Mouse (Mus musculus) liver, embryonic 11.5 days (tissue): ENCODE results near the gene Por. TPM values are rescaled to one million over a fixed set of nuclear protein-coding genes. Genes with fewer than 3 reads are reported as not detected.

Experiments used
- ATAC-seq: fragments of 200-750 bp; cut with Nextera tagmentation; replicated peaks from 2 replicates; pipeline ENCODE4 v1.8.0; 2017; ENCODE audit warnings: moderate number of reproducible peaks, mild to moderate bottlenecking, moderate TSS enrichment, moderate library complexity; ENCODE audit not compliant: low FRiP score
- DNase-seq: peaks from one replicate; pipeline ENCODE4 v3.0.0-alpha.2; 2017; ENCODE audit warnings: low spot score
- H3K27ac ChIP-seq: fragments of 300-500 bp; sonication (generic); 2 replicates; pipeline ENCODE4 v1.5.1; 2014; ENCODE audit warnings: mild to moderate bottlenecking, low read depth, low read length, control low read depth
- H3K27me3 ChIP-seq: fragments of 300-500 bp; sonication (generic); replicated peaks from 2 replicates; pipeline ENCODE4 v1.6.1; 2014; ENCODE audit warnings: low read length, mixed read lengths; ENCODE audit not compliant: control insufficient read depth, insufficient read depth
- H3K36me3 ChIP-seq: fragments of 300-500 bp; sonication (generic); 2 replicates; pipeline ENCODE4 v1.6.1; 2014; ENCODE audit warnings: mild to moderate bottlenecking, low read length, moderate library complexity, mixed read lengths; ENCODE audit not compliant: control insufficient read depth, insufficient read depth
- H3K4me1 ChIP-seq: fragments of 300-500 bp; sonication (generic); replicated peaks from 2 replicates; pipeline ENCODE4 v1.6.1; 2014; ENCODE audit warnings: low read length, mixed read lengths; ENCODE audit not compliant: control insufficient read depth, insufficient read depth
- H3K4me2 ChIP-seq: fragments of 300-500 bp; sonication (generic); 2 replicates; pipeline ENCODE4 v1.6.1; 2014; ENCODE audit warnings: mild to moderate bottlenecking, control low read depth, moderate library complexity
- H3K4me3 ChIP-seq: fragments of 300-500 bp; sonication (generic); 2 replicates; pipeline ENCODE4 v1.5.1; 2014; ENCODE audit warnings: low read depth, low read length, control low read depth
- H3K9ac ChIP-seq: fragments of 300-500 bp; sonication (generic); 2 replicates; pipeline ENCODE4 v1.6.1; 2014; ENCODE audit warnings: low read depth, low read length, control low read depth
- H3K9me3 ChIP-seq: fragments of 300-500 bp; sonication (generic); 2 replicates; pipeline ENCODE4 v1.6.1; 2016; ENCODE audit warnings: low read length, inconsistent platforms, mixed read lengths; ENCODE audit not compliant: control insufficient read depth
- WGBS: fragments of 180-500 bp; shearing (Covaris S2); extraction: QIAGEN DNeasy Blood & Tissue Kit; methylation state at CpG from one replicate; pipeline ENCODE4 v1.1.7; 2014; 5-methylcytosine and 5-hydroxymethylcytosine counted together
- polyA plus RNA-seq: library from polyadenylated mRNA; unstranded; fragments of >200 nt; fragmentation: Nextera tagmentation; extraction: Ambion mirVana; gene quantifications from 2 replicates; pipeline ENCODE4 v1.2.1, GENCODE M21; 2014

Por gene
- polyA plus RNA-seq, 1 experiment from 2014 or later = 48.1 TPM

- DNase-seq = no peak
- H3K27ac ChIP-seq = no peak overlapping the region
- H3K9ac ChIP-seq = no peak overlapping the region
- peaks cover 2% of the 10 kb centered on the region for H3K4me1 ChIP-seq
- H3K4me3 ChIP-seq = no peak overlapping the region
- no peaks in the 10 kb centered on the region for H3K9me3 ChIP-seq
- WGBS = 65% methylated on average over 3 of the region's 3 CpGs
- no peaks in the 10 kb centered on the region for H3K36me3 ChIP-seq
- ATAC-seq = no peak
- H3K27me3 ChIP-seq = no peaks in the 10 kb centered on the region
- H3K4me2 ChIP-seq = no peak overlapping the region
These were observed 6.9 kb downstream of the Por start for GRCm38 (mm10) chr5:135676696-135677095.

- no peak for ATAC-seq
These were observed 7.4 kb downstream of the Por start for GRCm38 (mm10) chr5:135677251-135677650.

GRCm38 (mm10) chr5:135678481-135678880 lies 8.6 kb downstream of the Por start:
- Histone ChIP-seq H3K36me3 (no peaks in the 10 kb centered on the region), H3K27me3 (no peaks in the 10 kb centered on the region), H3K4me3 (no peak overlapping the region), H3K4me2 (no peak overlapping the region), H3K9me3 (no peaks in the 10 kb centered on the region), H3K4me1 (peaks cover 2% of the 10 kb centered on the region), H3K27ac (no peak overlapping the region), H3K9ac (no peak overlapping the region)
- DNase-seq (no peak), ATAC-seq (no peak)
- WGBS = 83% methylated on average over 6 of the region's 6 CpGs

More at GRCm38 (mm10) chr5:135677251-135677650, 7.4 kb downstream of the Por start:
- Histone ChIP-seq H3K27me3 (no peaks in the 10 kb centered on the region), H3K27ac (no peak overlapping the region), H3K36me3 (no peaks in the 10 kb centered on the region), H3K4me1 (peaks cover 2% of the 10 kb centered on the region), H3K9me3 (no peaks in the 10 kb centered on the region), H3K4me2 (no peak overlapping the region), H3K9ac (no peak overlapping the region), H3K4me3 (no peak overlapping the region)
- DNase-seq = no peak
- 47% methylated on average over 2 of the region's 2 CpGs for WGBS

DNA sequence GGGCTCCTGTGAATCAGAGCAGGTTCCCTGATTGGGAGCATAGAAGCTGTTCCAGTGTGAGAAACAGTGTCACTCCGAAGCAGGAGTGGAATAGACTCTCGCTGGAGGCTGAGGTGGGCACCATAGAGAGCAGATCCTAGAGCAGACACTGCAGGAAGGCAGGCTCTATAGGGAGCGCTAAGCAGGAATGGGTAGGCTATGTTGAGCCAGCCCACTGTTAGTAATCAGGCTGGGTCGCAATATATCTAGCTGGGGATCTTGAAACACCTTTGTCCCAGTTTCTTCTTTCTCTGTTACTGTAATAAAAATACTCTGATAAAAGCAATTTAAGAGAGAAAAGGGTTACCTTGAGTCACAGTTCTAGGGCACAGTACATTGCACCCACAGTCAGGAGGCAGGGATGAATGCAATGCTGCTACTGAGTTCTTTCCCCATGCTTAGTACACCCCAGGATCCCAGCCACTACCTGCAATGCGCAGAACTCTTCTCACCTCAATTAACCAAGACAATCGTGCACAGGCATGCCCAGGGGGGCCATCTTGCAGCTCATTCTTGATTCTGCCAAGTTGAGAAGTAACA lies 11.2 kb downstream of the Por start:
- WGBS = 81% methylated on average over 6 of the region's 6 CpGs
- H3K9me3 ChIP-seq = no peaks in the 10 kb centered on the region
- no peak overlapping the region for H3K9ac ChIP-seq
- H3K4me1 ChIP-seq = no peaks in the 10 kb centered on the region
- DNase-seq (no peak), ATAC-seq (no peak)
- H3K36me3 ChIP-seq = no peaks in the 10 kb centered on the region
- no peak overlapping the region for H3K4me3 ChIP-seq
- H3K27me3 ChIP-seq = no peaks in the 10 kb centered on the region
- no peak overlapping the region for H3K4me2 ChIP-seq
- no peak overlapping the region for H3K27ac ChIP-seq

DNA sequence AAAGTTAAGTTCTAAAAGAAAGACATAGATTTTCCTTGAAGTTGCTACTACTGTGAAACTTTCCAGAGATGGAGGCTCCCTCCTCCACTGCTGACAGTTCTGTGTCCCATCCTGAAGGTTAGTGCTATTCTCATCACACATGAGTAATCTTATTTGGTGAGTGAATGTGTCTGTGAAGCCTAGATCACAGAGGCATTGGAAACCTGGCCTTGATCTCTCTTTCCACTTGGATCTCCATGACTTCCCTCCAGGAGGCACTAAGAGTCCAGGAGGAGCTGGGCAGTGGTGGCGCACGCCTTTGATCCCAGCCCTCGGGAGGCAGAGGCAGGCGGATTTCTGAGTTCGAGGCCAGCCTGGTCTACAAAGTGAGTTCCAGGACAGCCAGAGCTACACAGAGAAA lies 12.2 kb downstream of the Por start:
- 89% methylated on average over 5 of the region's 5 CpGs for WGBS
- DNase-seq (no peak), ATAC-seq (no peak)
- Histone ChIP-seq H3K9ac (no peak overlapping the region), H3K9me3 (no peaks in the 10 kb centered on the region), H3K4me2 (no peak overlapping the region), H3K4me3 (no peak overlapping the region), H3K4me1 (0 out of 2 replicates have a peak, but pooled peaks cover 3% of the 10 kb centered on the region), H3K36me3 (no peaks in the 10 kb centered on the region), H3K27me3 (no peaks in the 10 kb centered on the region), H3K27ac (no peak overlapping the region)

- ATAC-seq = no peak
- H3K4me3 ChIP-seq = no peak overlapping the region
- 74% methylated on average over 12 of the region's 12 CpGs for whole genome bisulfite sequencing
- no peak overlapping the region for H3K9ac ChIP-seq
- H3K4me1 ChIP-seq = peaks cover 6% of the 10 kb centered on the region; the same call in 1 of the 2 replicates
- H3K27ac ChIP-seq = no peak overlapping the region
- no peaks in the 10 kb centered on the region for H3K9me3 ChIP-seq
- H3K4me2 ChIP-seq = no peak overlapping the region
- H3K27me3 ChIP-seq = no peaks in the 10 kb centered on the region
- DNase-seq = no peak
- H3K36me3 ChIP-seq = no peaks in the 10 kb centered on the region
These were observed 13.2 kb downstream of the Por start for GRCm38 (mm10) chr5:135682942-135683570.

GRCm38 (mm10) chr5:135690401-135690800 lies 20.6 kb downstream of the Por start:
- Histone ChIP-seq H3K9ac (no peak overlapping the region), H3K27me3 (no peaks in the 10 kb centered on the region), H3K36me3 (no peaks in the 10 kb centered on the region), H3K27ac (no peak overlapping the region), H3K4me3 (peak overlapping the region; percentile 76; the same call in 1 of the 2 replicates), H3K9me3 (no peaks in the 10 kb centered on the region), H3K4me2 (peak overlapping the region; percentile 99), H3K4me1 (peaks cover 19% of the 10 kb centered on the region)
- ATAC-seq (no peak), DNase-seq (no peak)
- WGBS = 80% methylated on average over 5 of the region's 5 CpGs

DNA sequence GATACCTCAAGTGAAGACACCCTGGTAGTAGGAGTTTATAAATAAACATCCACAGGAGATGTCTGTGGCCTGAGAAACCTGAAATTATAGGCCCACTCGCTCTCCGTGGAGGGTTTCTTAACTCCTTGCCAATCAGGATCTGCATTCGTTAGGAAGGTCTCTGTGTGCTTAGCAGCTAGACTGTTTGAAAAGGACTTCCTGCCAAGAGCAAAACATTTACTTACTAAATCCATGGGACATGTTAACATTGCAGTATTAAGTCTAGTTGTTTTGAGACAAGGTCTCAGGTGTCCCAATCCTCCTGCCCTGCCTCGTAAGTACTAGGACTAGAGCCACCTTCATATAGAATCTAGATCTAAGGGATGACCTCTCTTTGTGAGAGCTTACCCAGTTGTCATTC lies 21.4 kb downstream of the Por start:
- Histone ChIP-seq H3K27me3 (no peaks in the 10 kb centered on the region), H3K9me3 (no peaks in the 10 kb centered on the region), H3K4me1 (peaks cover 18% of the 10 kb centered on the region), H3K9ac (no peak overlapping the region), H3K27ac (no peak overlapping the region), H3K4me3 (no peak overlapping the region), H3K4me2 (no peak overlapping the region), H3K36me3 (no peaks in the 10 kb centered on the region)
- DNase-seq = no peak
- whole genome bisulfite sequencing = 85% methylated on average over 4 of the region's 4 CpGs
- no peak for ATAC-seq

DNA sequence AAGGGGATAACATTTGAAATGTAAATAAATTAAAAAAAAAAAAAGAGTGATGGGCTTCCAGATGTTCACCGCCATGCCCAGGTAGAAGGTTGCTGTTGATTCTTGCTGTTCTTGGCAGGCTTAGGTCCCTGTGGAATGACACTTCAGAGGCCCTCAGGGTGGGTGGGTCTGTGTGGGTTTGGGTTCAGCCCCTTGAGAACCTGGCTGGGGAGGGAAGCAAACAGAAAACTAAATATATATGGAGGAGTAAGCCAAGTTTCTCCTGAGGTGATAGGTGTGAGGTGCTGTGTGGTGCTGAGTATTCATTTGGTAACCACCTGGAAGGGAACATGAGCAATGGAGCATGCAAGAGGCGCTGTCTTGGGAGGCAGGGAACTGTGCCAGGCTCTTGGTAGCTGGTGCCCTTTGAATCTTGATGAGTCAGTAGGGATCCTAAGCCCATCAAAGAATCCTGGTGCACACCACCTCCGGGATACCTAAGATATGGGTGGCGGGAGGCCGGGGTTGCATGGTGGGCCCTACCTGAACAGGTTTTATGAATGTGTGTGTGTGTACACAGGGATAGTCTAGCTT lies 23.5 kb downstream of the Por start:
- no peak overlapping the region for H3K4me3 ChIP-seq
- no peak for ATAC-seq
- peaks cover 9% of the 10 kb centered on the region for H3K4me1 ChIP-seq
- 95% methylated on average over 5 of the region's 5 CpGs for WGBS
- H3K4me2 ChIP-seq = no peak overlapping the region
- no peaks in the 10 kb centered on the region for H3K9me3 ChIP-seq
- no peak for DNase-seq
- no peak overlapping the region for H3K9ac ChIP-seq
- H3K27ac ChIP-seq = no peak overlapping the region
- H3K27me3 ChIP-seq = no peaks in the 10 kb centered on the region
- H3K36me3 ChIP-seq = no peaks in the 10 kb centered on the region
